Mouse (Mus musculus) forebrain, embryonic 14.5 days (tissue): ENCODE results near the gene Manba. TPM values are rescaled to one million over a fixed set of nuclear protein-coding genes. Genes with fewer than 3 reads are reported as not detected.
"Not testable (repeated sequence)": the region's sequence is repeated elsewhere in the genome, so short reads cannot be mapped to it uniquely, and the experiment has no call there.

Experiments
- ATAC-seq: fragments of 200-750 bp; cut with Nextera tagmentation; 2 replicates; pipeline ENCODE4 v1.8.0; 2017; ENCODE audit warnings: mild to moderate bottlenecking, moderate library complexity
- DNase-seq: peaks from one replicate; pipeline ENCODE4 v3.0.0-alpha.2; 2015; ENCODE audit warnings: low spot score
- H3K27ac ChIP-seq: fragments of 300-500 bp; sonication (generic); 2 replicates; pipeline ENCODE4 v1.5.1; 2014; ENCODE audit warnings: low read depth, mild to moderate bottlenecking, control low read depth, low read length, moderate library complexity
- H3K27me3 ChIP-seq: fragments of 300-500 bp; sonication (generic); replicated peaks from 2 replicates; pipeline ENCODE4 v1.6.1; 2014; ENCODE audit warnings: low read length, control low read depth, mixed read lengths; ENCODE audit not compliant: control insufficient read depth, insufficient read depth
- H3K36me3 ChIP-seq: fragments of 300-500 bp; sonication (generic); 2 replicates; pipeline ENCODE4 v1.6.1; 2014; ENCODE audit warnings: low read length, control low read depth; ENCODE audit not compliant: control insufficient read depth, insufficient read depth
- H3K4me1 ChIP-seq: fragments of 300-500 bp; sonication (generic); 2 replicates; pipeline ENCODE4 v1.6.1; 2014; ENCODE audit warnings: antibody characterized with exemption, low read length, control low read depth; ENCODE audit not compliant: control insufficient read depth, insufficient read depth
- H3K4me2 ChIP-seq: fragments of 300-500 bp; sonication (generic); 2 replicates; pipeline ENCODE4 v1.6.1; 2014; ENCODE audit warnings: mild to moderate bottlenecking, control low read depth, low read length
- H3K4me3 ChIP-seq: fragments of 300-500 bp; sonication (generic); 2 replicates; pipeline ENCODE4 v1.5.1; 2014; ENCODE audit warnings: low read depth, low read length, control low read depth
- H3K9ac ChIP-seq: fragments of 300-500 bp; sonication (generic); 2 replicates; pipeline ENCODE4 v1.6.1; 2014; ENCODE audit warnings: mild to moderate bottlenecking, low read length, control low read depth, moderate library complexity
- H3K9me3 ChIP-seq: fragments of 300-500 bp; sonication (generic); replicated peaks from 2 replicates; pipeline ENCODE4 v1.6.1; 2016; ENCODE audit warnings: low read length, control low read depth, mixed read lengths; ENCODE audit not compliant: control insufficient read depth
- WGBS: fragments of 180-500 bp; shearing (Covaris S2); extraction: QIAGEN DNeasy Blood & Tissue Kit; methylation state at CpG from one replicate; pipeline ENCODE4 v1.1.7; 2014; 5-methylcytosine and 5-hydroxymethylcytosine counted together
- polyA plus RNA-seq: library from polyadenylated mRNA; unstranded; fragments of >200 nt; fragmentation: Nextera tagmentation; extraction: Ambion mirVana; gene quantifications from 2 replicates; pipeline ENCODE4 v1.2.1, GENCODE M21; 2014

Manba gene
- polyA plus RNA-seq, 1 experiment from 2014 or later: 4.1 TPM

- not testable (repeated sequence) for H3K4me3 ChIP-seq, H3K4me2 ChIP-seq, H3K9ac ChIP-seq, H3K27me3 ChIP-seq, H3K9me3 ChIP-seq, H3K4me1 ChIP-seq, ATAC-seq, H3K36me3 ChIP-seq, H3K27ac ChIP-seq, DNase-seq
- 93% methylated on average over 7 of the region's 7 CpGs for WGBS
Observed at GRCm38 (mm10) chr3:135493320-135493719, 7.9 kb downstream of the Manba start.

- H3K9me3 ChIP-seq, DNase-seq, H3K27me3 ChIP-seq, H3K4me3 ChIP-seq, H3K36me3 ChIP-seq, H3K4me1 ChIP-seq, ATAC-seq, H3K27ac ChIP-seq, H3K4me2 ChIP-seq, H3K9ac ChIP-seq: not testable (repeated sequence)
- 87% methylated on average over 4 of the region's 4 CpGs for WGBS
Observed at GRCm38 (mm10) chr3:135497956-135498355, 12.5 kb downstream of the Manba start.

GRCm38 (mm10) chr3:135498891-135499290, 13.5 kb downstream of the Manba start:
- no peaks in the 10 kb centered on the region for H3K4me1 ChIP-seq
- no peaks in the 10 kb centered on the region for H3K9me3 ChIP-seq
- no peak for DNase-seq
- H3K9ac ChIP-seq: no peak overlapping the region
- H3K27me3 ChIP-seq: no peaks in the 10 kb centered on the region
- no peak overlapping the region for H3K4me3 ChIP-seq
- ATAC-seq: no peak
- H3K27ac ChIP-seq: no peak overlapping the region
- no peak overlapping the region for H3K4me2 ChIP-seq
- no peaks in the 10 kb centered on the region for H3K36me3 ChIP-seq
- 91% methylated on average over 5 of the region's 5 CpGs for WGBS

- H3K9me3 ChIP-seq: no peaks in the 10 kb centered on the region
- no peak overlapping the region for H3K4me2 ChIP-seq
- H3K4me1 ChIP-seq: no peaks in the 10 kb centered on the region
- 91% methylated on average over 5 of the region's 5 CpGs for WGBS
- no peak overlapping the region for H3K9ac ChIP-seq
- H3K36me3 ChIP-seq: no peaks in the 10 kb centered on the region
- H3K27me3 ChIP-seq: no peaks in the 10 kb centered on the region
- H3K4me3 ChIP-seq: no peak overlapping the region
- ATAC-seq: no peak
- DNase-seq: no peak
- H3K27ac ChIP-seq: no peak overlapping the region
Observed at GRCm38 (mm10) chr3:135503160-135503559, 17.7 kb downstream of the Manba start.

GRCm38 (mm10) chr3:135505369-135505909, 20.0 kb downstream of the Manba start:
- Histone ChIP-seq H3K4me3 (no peak overlapping the region), H3K9ac (no peak overlapping the region), H3K4me2 (no peak overlapping the region), H3K9me3 (no peaks in the 10 kb centered on the region), H3K4me1 (no peaks in the 10 kb centered on the region), H3K27me3 (no peaks in the 10 kb centered on the region), H3K36me3 (no peaks in the 10 kb centered on the region), H3K27ac (no peak overlapping the region)
- DNase-seq (peak; percentile 15), ATAC-seq (no peak)
- 63% methylated on average over 10 of the region's 10 CpGs for WGBS

- Histone ChIP-seq H3K9ac (no peak overlapping the region), H3K36me3 (no peaks in the 10 kb centered on the region), H3K4me2 (no peak overlapping the region), H3K4me3 (no peak overlapping the region), H3K4me1 (no peaks in the 10 kb centered on the region), H3K9me3 (no peaks in the 10 kb centered on the region), H3K27ac (no peak overlapping the region), H3K27me3 (no peaks in the 10 kb centered on the region)
- WGBS: 89% methylated on average over 13 of the region's 13 CpGs
- no peak for DNase-seq
- no peak for ATAC-seq
Observed at GRCm38 (mm10) chr3:135505916-135506482, 20.6 kb downstream of the Manba start.

- H3K36me3 ChIP-seq: no peaks in the 10 kb centered on the region
- H3K27ac ChIP-seq: no peak overlapping the region
- 89% methylated on average over 7 of the region's 7 CpGs for WGBS
- no peak overlapping the region for H3K4me3 ChIP-seq
- no peaks in the 10 kb centered on the region for H3K4me1 ChIP-seq
- DNase-seq (no peak), ATAC-seq (no peak)
- H3K9me3 ChIP-seq: no peaks in the 10 kb centered on the region
- no peak overlapping the region for H3K9ac ChIP-seq
- no peaks in the 10 kb centered on the region for H3K27me3 ChIP-seq
- no peak overlapping the region for H3K4me2 ChIP-seq
Observed at GRCm38 (mm10) chr3:135507506-135507905, 22.1 kb downstream of the Manba start.

GRCm38 (mm10) chr3:135508191-135508590, 22.8 kb downstream of the Manba start:
- DNase-seq: no peak
- Histone ChIP-seq H3K4me3 (no peak overlapping the region), H3K4me1 (no peaks in the 10 kb centered on the region; the same call in 1 of the 2 replicates), H3K4me2 (no peak overlapping the region), H3K9me3 (no peaks in the 10 kb centered on the region), H3K27ac (no peak overlapping the region), H3K9ac (no peak overlapping the region), H3K36me3 (no peaks in the 10 kb centered on the region), H3K27me3 (no peaks in the 10 kb centered on the region)
- no peak for ATAC-seq
- 90% methylated on average over 1 of the region's 1 CpGs for WGBS

GRCm38 (mm10) chr3:135510372-135510771, 25.0 kb downstream of the Manba start:
- Histone ChIP-seq H3K9ac (no peak overlapping the region), H3K27ac (no peak overlapping the region), H3K36me3 (no peaks in the 10 kb centered on the region), H3K27me3 (no peaks in the 10 kb centered on the region), H3K4me3 (no peak overlapping the region), H3K4me1 (no peaks in the 10 kb centered on the region; the same call in 1 of the 2 replicates), H3K9me3 (no peaks in the 10 kb centered on the region), H3K4me2 (no peak overlapping the region)
- DNase-seq (no peak), ATAC-seq (no peak)
- WGBS: 90% methylated on average over 3 of the region's 3 CpGs
